Mouse (Mus musculus): ENCODE data around the gene Spg7. TPM values are rescaled to one million over a fixed set of nuclear protein-coding genes. Genes with fewer than 3 reads are reported as not detected.
"Not testable (repeated sequence)": the region's sequence is repeated elsewhere in the genome, so short reads cannot be mapped to it uniquely, and the experiment has no call there.

Spg7 gene
- polyA plus RNA-seq, 1 experiment from 2014 or later = 63.7 TPM

GRCm38 (mm10) chr8:123100288-123100687, 37.5 kb downstream of the Spg7 start:
- peaks cover 12% of the 10 kb centered on the region for H3K4me1 ChIP-seq (replicated peaks)
- H3K27ac ChIP-seq = peak overlapping the region; percentile 35
- H3K27me3 ChIP-seq = no peaks in the 10 kb centered on the region
- no peak overlapping the region for H3K9ac ChIP-seq (replicated peaks)
- 50% methylated on average over 8 of the region's 8 CpGs for WGBS
- H3K4me2 ChIP-seq = no peak overlapping the region
- peaks cover 49% of the 10 kb centered on the region for H3K36me3 ChIP-seq
- no peak for ATAC-seq (ENCODE audit: insufficient number of reproducible peaks, insufficient read depth, low FRiP score, low TSS enrichment, low read depth)
- no peaks in the 10 kb centered on the region for H3K9me3 ChIP-seq
- H3K4me3 ChIP-seq (replicated peaks) = no peak overlapping the region

- Histone ChIP-seq H3K27ac (no peak overlapping the region), H3K9ac (replicated peaks) (no peak overlapping the region), H3K4me3 (replicated peaks) (no peak overlapping the region), H3K4me1 (replicated peaks) (peaks cover 12% of the 10 kb centered on the region), H3K9me3 (no peaks in the 10 kb centered on the region), H3K4me2 (peak overlapping the region; percentile 92), H3K27me3 (no peaks in the 10 kb centered on the region), H3K36me3 (peaks cover 48% of the 10 kb centered on the region)
- ATAC-seq (ENCODE audit: insufficient number of reproducible peaks, insufficient read depth, low FRiP score, low TSS enrichment, low read depth) = no peak
- 81% methylated on average over 4 of the region's 4 CpGs for WGBS
Measured at GRCm38 (mm10) chr8:123101244-123101643, 38.5 kb downstream of the Spg7 start.

GRCm38 (mm10) chr8:123101735-123102685, 39.3 kb downstream of the Spg7 start, which contains the start of gene Rpl13:
Gene Rpl13 (plus strand): TSS chr8:123102350.
- peaks cover 12% of the 10 kb centered on the region for H3K4me1 ChIP-seq (replicated peaks)
- 2% methylated on average over 55 of the region's 56 CpGs for WGBS
- H3K27me3 ChIP-seq = no peaks in the 10 kb centered on the region
- peak within 1 kb of the TSS; percentile 78 for H3K4me3 ChIP-seq (replicated peaks)
- H3K4me2 ChIP-seq = peak within 1 kb of the TSS; percentile 92
- H3K36me3 ChIP-seq = peaks cover 44% of the 10 kb centered on the region
- H3K9me3 ChIP-seq = no peaks in the 10 kb centered on the region
- ATAC-seq (ENCODE audit: insufficient number of reproducible peaks, insufficient read depth, low FRiP score, low TSS enrichment, low read depth) = peak; percentile 94
- peak within 1 kb of the TSS; percentile 96 for H3K9ac ChIP-seq (replicated peaks)
- H3K27ac ChIP-seq = peak within 1 kb of the TSS; percentile 97

GRCm38 (mm10) chr8:123102855-123103254, 40.1 kb downstream of the Spg7 start:
- Histone ChIP-seq H3K4me3 (replicated peaks) (peak overlapping the region; percentile 78), H3K4me2 (peak overlapping the region; percentile 92), H3K9ac (replicated peaks) (peak overlapping the region; percentile 96), H3K27ac (peak overlapping the region; percentile 97), H3K36me3 (peaks cover 36% of the 10 kb centered on the region), H3K4me1 (replicated peaks) (peaks cover 12% of the 10 kb centered on the region)
- not testable (repeated sequence) for H3K27me3 ChIP-seq; H3K9me3 ChIP-seq; ATAC-seq (ENCODE audit: insufficient number of reproducible peaks, insufficient read depth, low FRiP score, low TSS enrichment, low read depth)
- 3% methylated on average over 26 of the region's 26 CpGs for WGBS

GRCm38 (mm10) chr8:123103285-123103684, 40.5 kb downstream of the Spg7 start:
- Histone ChIP-seq H3K9me3 (no peaks in the 10 kb centered on the region), H3K36me3 (peaks cover 32% of the 10 kb centered on the region), H3K27ac (peak overlapping the region; percentile 97), H3K4me3 (replicated peaks) (peak overlapping the region; percentile 78), H3K27me3 (no peaks in the 10 kb centered on the region), H3K4me1 (replicated peaks) (peaks cover 12% of the 10 kb centered on the region), H3K4me2 (peak overlapping the region; percentile 92), H3K9ac (replicated peaks) (peak overlapping the region; percentile 96)
- no peak for ATAC-seq (ENCODE audit: insufficient number of reproducible peaks, insufficient read depth, low FRiP score, low TSS enrichment, low read depth)
- 18% methylated on average over 15 of the region's 15 CpGs for WGBS

- peaks cover 12% of the 10 kb centered on the region for H3K4me1 ChIP-seq (replicated peaks)
- no peaks in the 10 kb centered on the region for H3K9me3 ChIP-seq
- H3K27ac ChIP-seq = no peak overlapping the region
- no peaks in the 10 kb centered on the region for H3K27me3 ChIP-seq
- H3K4me3 ChIP-seq (replicated peaks) = peak overlapping the region; percentile 78
- H3K4me2 ChIP-seq = peak overlapping the region; percentile 92
- peak overlapping the region; percentile 96; the same call in 1 of the 2 replicates for H3K9ac ChIP-seq (replicated peaks)
- no peak for ATAC-seq (ENCODE audit: insufficient number of reproducible peaks, insufficient read depth, low FRiP score, low TSS enrichment, low read depth)
- WGBS = 84% methylated on average over 6 of the region's 6 CpGs
- H3K36me3 ChIP-seq = peaks cover 28% of the 10 kb centered on the region
Measured at GRCm38 (mm10) chr8:123104046-123104767, 41.5 kb downstream of the Spg7 start.

- H3K4me2 ChIP-seq = no peak overlapping the region
- H3K9me3 ChIP-seq = no peaks in the 10 kb centered on the region
- ATAC-seq (ENCODE audit: insufficient number of reproducible peaks, insufficient read depth, low FRiP score, low TSS enrichment, low read depth) = no peak
- H3K36me3 ChIP-seq = peaks cover 28% of the 10 kb centered on the region
- H3K27me3 ChIP-seq = no peaks in the 10 kb centered on the region
- 72% methylated on average over 5 of the region's 5 CpGs for WGBS
- H3K4me3 ChIP-seq (replicated peaks) = no peak overlapping the region
- H3K9ac ChIP-seq (replicated peaks) = no peak overlapping the region
- H3K27ac ChIP-seq = no peak overlapping the region
- H3K4me1 ChIP-seq (replicated peaks) = peaks cover 13% of the 10 kb centered on the region
Measured at GRCm38 (mm10) chr8:123105553-123106326, 43.0 kb downstream of the Spg7 start.

GRCm38 (mm10) chr8:123106531-123106930, 43.8 kb downstream of the Spg7 start:
- Histone ChIP-seq H3K4me1 (replicated peaks) (peaks cover 15% of the 10 kb centered on the region), H3K4me3 (replicated peaks) (no peak overlapping the region), H3K27me3 (no peaks in the 10 kb centered on the region), H3K9ac (replicated peaks) (no peak overlapping the region), H3K9me3 (no peaks in the 10 kb centered on the region), H3K36me3 (peaks cover 28% of the 10 kb centered on the region), H3K27ac (no peak overlapping the region), H3K4me2 (no peak overlapping the region)
- WGBS = 58% methylated on average over 2 of the region's 2 CpGs
- no peak for ATAC-seq (ENCODE audit: insufficient number of reproducible peaks, insufficient read depth, low FRiP score, low TSS enrichment, low read depth)

- Histone ChIP-seq H3K9me3 (no peaks in the 10 kb centered on the region), H3K4me3 (replicated peaks) (no peak overlapping the region), H3K36me3 (peaks cover 28% of the 10 kb centered on the region), H3K9ac (replicated peaks) (no peak overlapping the region), H3K27me3 (no peaks in the 10 kb centered on the region), H3K27ac (no peak overlapping the region), H3K4me2 (no peak overlapping the region), H3K4me1 (replicated peaks) (peaks cover 13% of the 10 kb centered on the region)
- 77% methylated on average over 1 of the region's 1 CpGs for WGBS
- ATAC-seq (ENCODE audit: insufficient number of reproducible peaks, insufficient read depth, low FRiP score, low TSS enrichment, low read depth) = no peak
Measured at GRCm38 (mm10) chr8:123108010-123108409, 45.3 kb downstream of the Spg7 start.

- no peak overlapping the region for H3K27ac ChIP-seq
- H3K4me3 ChIP-seq (replicated peaks) = no peak overlapping the region
- H3K9me3 ChIP-seq = no peaks in the 10 kb centered on the region
- H3K4me1 ChIP-seq (replicated peaks) = peaks cover 4% of the 10 kb centered on the region; the same call in 1 of the 2 replicates
- WGBS = 82% methylated on average over 5 of the region's 5 CpGs
- no peak for ATAC-seq (ENCODE audit: insufficient number of reproducible peaks, insufficient read depth, low FRiP score, low TSS enrichment, low read depth)
- peaks cover 19% of the 10 kb centered on the region for H3K36me3 ChIP-seq
- H3K9ac ChIP-seq (replicated peaks) = no peak overlapping the region
- no peak overlapping the region for H3K4me2 ChIP-seq
- no peaks in the 10 kb centered on the region for H3K27me3 ChIP-seq
Measured at GRCm38 (mm10) chr8:123108953-123109352, 46.2 kb downstream of the Spg7 start.
